Comparison of ENCODE assay signal across 23 mouse cellular contexts in genomic region chr12:64343745-64344144, GRCm38 (mm10).
DNase-seq lines count a peak whose midpoint lies in the region; ATAC-seq and TF ChIP-seq lines count a peak whose summit lies in the region.
"Had no signal": no experiment of that assay in that cellular context is flagged by ENCODE, and none has a peak within 500 bp of the region (broad histone marks: within the 10 kb centered on the region; RNA-seq: fewer than 3 reads in every experiment).

No protein-coding gene starts in this region.

- no peak for TF ChIP-seq POLR2A in liver, adult 2 months (IDR thresholded peaks at IDR 0.05; ENCODE audit: extremely low read depth, insufficient read depth, low read length)
- no peak for TF ChIP-seq POLR2A in MEL (IDR thresholded peaks at IDR 0.05; ENCODE audit: control insufficient read depth in 1 of 2, insufficient read depth in 1 of 2, low read depth in 1 of 2, low read length in 2 of 2, poor library complexity in 1 of 2)

- H3K9ac ChIP-seq in liver, adult 2 months (ENCODE audit: low read depth, low read length) = no peak overlapping the region
- H3K9ac ChIP-seq in liver, postnatal 0 days (replicated peaks) = no peak overlapping the region
- no peak overlapping the region for H3K9ac ChIP-seq in lung, embryonic 14.5 days
- H3K9ac ChIP-seq in lung, embryonic 16.5 days (ENCODE audit: low read length) = no peak overlapping the region
- no peak overlapping the region for H3K9ac ChIP-seq in MEL (ENCODE audit: control insufficient read depth, low read depth, low read length, poor library complexity, severe bottlenecking)

- DNase-seq in liver, adult 2 months (ENCODE audit: extremely low read depth, low read depth, low spot score) = peak; percentile 7
- DNase-seq in liver, postnatal 0 days = no peak
- peak; percentile 67 for DNase-seq in lung, embryonic 14.5 days
- no peak for DNase-seq in lung, postnatal 14 days
- DNase-seq in lung, postnatal 10 days = no peak
- DNase-seq in MEL (ENCODE audit: low read depth, low spot score) = peak; percentile 67
- no peak for DNase-seq in right cerebral cortex, postnatal 25 days
- DNase-seq: adrenal gland, adult 2 months; adrenal gland, adult 8-10 months; adrenal gland, postnatal 10 days; adrenal gland, postnatal 14 days; adrenal gland, postnatal 25 days; adrenal gland, postnatal 36 days; B cell, adult 2 months; cerebellum, adult 11 months; cerebellum, adult 11-12 months; cerebellum, adult 18-20 months had no signal

- no peak overlapping the region for H3K27ac ChIP-seq in liver, adult 2 months (replicated peaks; ENCODE audit: insufficient read depth, low read depth, low read length)
- H3K27ac ChIP-seq in liver, postnatal 0 days (ENCODE audit: low read depth) = no peak overlapping the region
- no peak overlapping the region for H3K27ac ChIP-seq in lung, embryonic 14.5 days (ENCODE audit: low read depth)
- no peak overlapping the region for H3K27ac ChIP-seq in lung, embryonic 16.5 days (ENCODE audit: low read length)
- H3K27ac ChIP-seq in MEL (ENCODE audit: control insufficient read depth, low read depth, low read length) = no peak overlapping the region

- no peaks in the 10 kb centered on the region for H3K27me3 ChIP-seq in liver, adult 2 months (ENCODE audit: control insufficient read depth, insufficient read depth, low read length)
- H3K27me3 ChIP-seq in liver, postnatal 0 days (ENCODE audit: insufficient read depth, low read length) = no peaks in the 10 kb centered on the region
- no peaks in the 10 kb centered on the region for H3K27me3 ChIP-seq in lung, embryonic 14.5 days (ENCODE audit: insufficient read depth, low read length)
- no peaks in the 10 kb centered on the region for H3K27me3 ChIP-seq in lung, embryonic 16.5 days (ENCODE audit: control insufficient read depth, insufficient read depth, low read depth, low read length)
- no peaks in the 10 kb centered on the region for H3K27me3 ChIP-seq in MEL (ENCODE audit: control insufficient read depth in 1 of 2, insufficient read depth in 2 of 2, low read length in 2 of 2)
- H3K27me3 ChIP-seq: CH12.LX, Patski had no signal

- ATAC-seq in liver, postnatal 0 days = no peak
- no peak; the same call in 1 of the 2 replicates for ATAC-seq in lung, embryonic 14.5 days (ENCODE audit: insufficient read depth)
- ATAC-seq in lung, embryonic 16.5 days (ENCODE audit: low read depth) = 0 out of 2 replicates have a peak, but pooled peaks have one; percentile 15
- ATAC-seq: activated CD4-positive, CD25-positive, alpha-beta regulatory T cell, adult 4 months; CD4-positive, CD25-positive, alpha-beta regulatory T cell, adult 4 months; Patski had no signal

- 54% methylated on average over 1 of the region's 1 CpGs for WGBS in liver, adult 2 months
- WGBS in liver, postnatal 0 days (ENCODE audit: insufficient replicate concordance) = 61% methylated on average over 1 of the region's 1 CpGs
- WGBS in lung, embryonic 14.5 days = 32% methylated on average over 1 of the region's 1 CpGs
- 28% methylated on average over 1 of the region's 1 CpGs for WGBS in lung, embryonic 16.5 days

- H3K79me2 ChIP-seq in liver, adult 2 months (ENCODE audit: control insufficient read depth, insufficient read depth, low read length) = no peaks in the 10 kb centered on the region
- H3K79me2 ChIP-seq in MEL (ENCODE audit: control insufficient read depth, insufficient read depth, low read length, poor library complexity) = no peaks in the 10 kb centered on the region

- no peak for TF ChIP-seq CTCF in liver, adult 2 months (IDR thresholded peaks at IDR 0.05; ENCODE audit: low read depth, low read length)
- no peak for TF ChIP-seq CTCF in liver, postnatal 0 days (IDR thresholded peaks at IDR 0.05; ENCODE audit: low read depth)
- no peak for TF ChIP-seq CTCF in lung, embryonic 14.5 days (IDR thresholded peaks at IDR 0.05; ENCODE audit: low read depth)
- no peak for TF ChIP-seq CTCF in MEL (IDR thresholded peaks at IDR 0.05 in 2 of 3, conservative IDR thresholded peaks at IDR 0.05 in 1 of 3; ENCODE audit: control insufficient read depth in 1 of 3, insufficient read depth in 1 of 3, low read depth in 2 of 3, low read length in 3 of 3, poor library complexity in 1 of 3, severe bottlenecking in 1 of 3)

- TF ChIP-seq RAD21 in MEL (IDR thresholded peaks at IDR 0.05; ENCODE audit: low read depth, low read length) = no peak

- H3K4me2 ChIP-seq in liver, postnatal 0 days (ENCODE audit: low read depth, low read length) = no peak overlapping the region
- no peak overlapping the region for H3K4me2 ChIP-seq in lung, embryonic 14.5 days
- H3K4me2 ChIP-seq in lung, embryonic 16.5 days (ENCODE audit: low read depth, low read length) = no peak overlapping the region

- no peaks in the 10 kb centered on the region for H3K36me3 ChIP-seq in liver, adult 2 months (ENCODE audit: control insufficient read depth, insufficient read depth, low read length)
- H3K36me3 ChIP-seq in liver, postnatal 0 days (replicated peaks; ENCODE audit: insufficient read depth, low read length) = no peaks in the 10 kb centered on the region
- H3K36me3 ChIP-seq in lung, embryonic 14.5 days (ENCODE audit: insufficient read depth) = no peaks in the 10 kb centered on the region
- H3K36me3 ChIP-seq in lung, embryonic 16.5 days (ENCODE audit: control insufficient read depth, insufficient read depth, low read length) = no peaks in the 10 kb centered on the region
- peaks cover 0 to 11% of the 10 kb centered on the region in 2 experiments; a peak in 2 of 4 replicates for H3K36me3 ChIP-seq in MEL (ENCODE audit: control insufficient read depth in 1 of 2, insufficient read depth in 2 of 2, low read length in 2 of 2)
- H3K36me3 ChIP-seq: G1E had no signal

- H3K4me3 ChIP-seq in liver, adult 2 months (ENCODE audit: insufficient read depth, low read depth, low read length) = no peak overlapping the region
- no peak overlapping the region for H3K4me3 ChIP-seq in liver, postnatal 0 days (ENCODE audit: low read depth, low read length)
- no peak overlapping the region for H3K4me3 ChIP-seq in lung, embryonic 14.5 days (ENCODE audit: low read depth, low read length)
- H3K4me3 ChIP-seq in lung, embryonic 16.5 days (ENCODE audit: low read length) = no peak overlapping the region
- no peak overlapping the region for H3K4me3 ChIP-seq in MEL (ENCODE audit: control insufficient read depth in 1 of 2, insufficient read depth in 1 of 2, low read depth in 2 of 2, low read length in 2 of 2)

- TF ChIP-seq EP300 in liver, postnatal 0 days (IDR thresholded peaks at IDR 0.05; ENCODE audit: low read depth) = no peak
- peak; percentile 36 to 81; a peak in 3 of 4 replicates for TF ChIP-seq EP300 in MEL (IDR thresholded peaks at IDR 0.05; ENCODE audit: low read depth in 1 of 2, low read length in 2 of 2)

- H3K9me3 ChIP-seq in liver, postnatal 0 days (ENCODE audit: low read length) = no peaks in the 10 kb centered on the region
- no peaks in the 10 kb centered on the region for H3K9me3 ChIP-seq in lung, embryonic 14.5 days (ENCODE audit: low read depth, low read length)
- no peaks in the 10 kb centered on the region for H3K9me3 ChIP-seq in lung, embryonic 16.5 days (ENCODE audit: control insufficient read depth, low read length)
- H3K9me3 ChIP-seq in MEL (replicated peaks; ENCODE audit: insufficient read depth, low read length) = no peaks in the 10 kb centered on the region
- H3K9me3 ChIP-seq: G1E had no signal

- H3K4me1 ChIP-seq in liver, adult 2 months (ENCODE audit: control insufficient read depth, insufficient read depth, low read length) = no peaks in the 10 kb centered on the region
- H3K4me1 ChIP-seq in liver, postnatal 0 days (ENCODE audit: insufficient read depth) = no peaks in the 10 kb centered on the region
- no peaks in the 10 kb centered on the region for H3K4me1 ChIP-seq in lung, embryonic 14.5 days (ENCODE audit: insufficient read depth)
- H3K4me1 ChIP-seq in lung, embryonic 16.5 days (replicated peaks; ENCODE audit: control insufficient read depth, insufficient read depth, low read length) = no peaks in the 10 kb centered on the region
- H3K4me1 ChIP-seq in MEL (ENCODE audit: control insufficient read depth in 1 of 2, insufficient read depth in 2 of 2, low read length in 2 of 2) = peaks cover 0 to 9% of the 10 kb centered on the region in 2 experiments; a peak in 1 of 4 replicates

TF ChIP-seq in MEL, 35 proteins besides CTCF, POLR2A, EP300 and RAD21:
- 0 out of 2 replicates have a peak, but pooled peaks have one; percentile 41 for TF ChIP-seq SIN3A (IDR thresholded peaks at IDR 0.05; ENCODE audit: low read length)
- TF ChIP-seq MYC (IDR thresholded peaks at IDR 0.05; ENCODE audit: low read depth, low read length) = no peak
- 0 out of 2 replicates have a peak, but pooled peaks have one; percentile 21 for TF ChIP-seq GATA1 (IDR thresholded peaks at IDR 0.05; ENCODE audit: low read depth, low read length)
- TF ChIP-seq USF1 (IDR thresholded peaks at IDR 0.05; ENCODE audit: low read depth, low read length) = no peak
- TF ChIP-seq MYB (IDR thresholded peaks at IDR 0.05; ENCODE audit: low read depth, low read length) = no peak
- no peak for TF ChIP-seq GABPA (IDR thresholded peaks at IDR 0.05; ENCODE audit: low read depth, low read length)
- no peak for TF ChIP-seq NELFE (IDR thresholded peaks at IDR 0.05; ENCODE audit: low read depth, low read length)
- TF ChIP-seq ETS1 (IDR thresholded peaks at IDR 0.05; ENCODE audit: low read depth, low read length) = no peak; the same call in 1 of the 2 replicates
- 0 out of 2 replicates have a peak, but pooled peaks have one; percentile 17 for TF ChIP-seq RCOR1 (IDR thresholded peaks at IDR 0.05; ENCODE audit: low read depth, low read length)
- no peak for TF ChIP-seq CHD2 (IDR thresholded peaks at IDR 0.05; ENCODE audit: low read length)
- TF ChIP-seq UBTF (IDR thresholded peaks at IDR 0.05; ENCODE audit: borderline replicate concordance, insufficient read depth, low read depth, low read length) = no peak
- TF ChIP-seq TCF12 (IDR thresholded peaks at IDR 0.05; ENCODE audit: low read depth, low read length) = peak; percentile 42; the same call in 1 of the 2 replicates
- no peak for TF ChIP-seq MAFK (IDR thresholded peaks at IDR 0.05; ENCODE audit: borderline replicate concordance, low read depth, low read length)

Comparison
In these comparisons a context has a peak if more than half of its experiments do, and no peak if none do; other contexts are left out.
1. DNase-seq: peak in liver, adult 2 months (single experiment), lung, embryonic 14.5 days (single experiment) and MEL (single experiment); none in liver, postnatal 0 days (single experiment), lung, postnatal 14 days (single experiment), lung, postnatal 10 days (single experiment) and right cerebral cortex, postnatal 25 days (single experiment).